Mouse (Mus musculus) midbrain, embryonic 15.5 days (tissue): ENCODE measurements around the gene Dis3l2. TPM values are rescaled to one million over a fixed set of nuclear protein-coding genes. Genes with fewer than 3 reads are reported as not detected.
A peak's percentile ranks its signal among the peaks of the same experiment; 100 is the strongest.

Source experiments
- ATAC-seq: fragments of 200-750 bp; cut with Nextera tagmentation; replicated peaks from 2 replicates; pipeline ENCODE4 v1.8.0; 2017; ENCODE audit warnings: moderate TSS enrichment
- H3K27ac ChIP-seq: fragments of 300-500 bp; sonication (generic); 2 replicates; pipeline ENCODE4 v1.5.1; 2015; ENCODE audit warnings: mild to moderate bottlenecking, inconsistent platforms
- H3K27me3 ChIP-seq: fragments of 300-500 bp; sonication (generic); replicated peaks from 2 replicates; pipeline ENCODE4 v1.6.1; 2015; ENCODE audit warnings: inconsistent platforms
- H3K36me3 ChIP-seq: fragments of 300-500 bp; sonication (generic); replicated peaks from 2 replicates; pipeline ENCODE4 v1.6.1; 2015; ENCODE audit warnings: inconsistent platforms
- H3K4me1 ChIP-seq: fragments of 300-500 bp; sonication (generic); 2 replicates; pipeline ENCODE4 v1.6.1; 2015; ENCODE audit warnings: inconsistent platforms
- H3K4me2 ChIP-seq: fragments of 300-500 bp; sonication (generic); 2 replicates; pipeline ENCODE4 v1.6.1; 2015; ENCODE audit warnings: inconsistent platforms, mild to moderate bottlenecking, moderate library complexity
- H3K4me3 ChIP-seq: fragments of 300-500 bp; sonication (generic); 2 replicates; pipeline ENCODE4 v1.5.1; 2015; ENCODE audit warnings: mild to moderate bottlenecking, inconsistent platforms
- H3K9ac ChIP-seq: fragments of 300-500 bp; sonication (generic); 2 replicates; pipeline ENCODE4 v1.6.1; 2015; ENCODE audit warnings: mild to moderate bottlenecking, inconsistent platforms
- H3K9me3 ChIP-seq: fragments of 300-500 bp; sonication (generic); 2 replicates; pipeline ENCODE4 v1.6.1; 2016; ENCODE audit warnings: inconsistent platforms
- WGBS: fragments of 180-500 bp; shearing (Covaris S2); methylation state at CpG from one replicate; pipeline ENCODE4 v1.1.7; 2015; ENCODE audit warnings: mixed read lengths; 5-methylcytosine and 5-hydroxymethylcytosine counted together
- polyA plus RNA-seq: library from polyadenylated mRNA; unstranded; fragments of >200 nt; fragmentation: Nextera tagmentation; extraction: Ambion mirVana; gene quantifications from 2 replicates; pipeline ENCODE4 v1.2.1, GENCODE M21; 2015

Dis3l2 gene
- polyA plus RNA-seq, 1 experiment from 2014 or later = 44.3 TPM

DNA sequence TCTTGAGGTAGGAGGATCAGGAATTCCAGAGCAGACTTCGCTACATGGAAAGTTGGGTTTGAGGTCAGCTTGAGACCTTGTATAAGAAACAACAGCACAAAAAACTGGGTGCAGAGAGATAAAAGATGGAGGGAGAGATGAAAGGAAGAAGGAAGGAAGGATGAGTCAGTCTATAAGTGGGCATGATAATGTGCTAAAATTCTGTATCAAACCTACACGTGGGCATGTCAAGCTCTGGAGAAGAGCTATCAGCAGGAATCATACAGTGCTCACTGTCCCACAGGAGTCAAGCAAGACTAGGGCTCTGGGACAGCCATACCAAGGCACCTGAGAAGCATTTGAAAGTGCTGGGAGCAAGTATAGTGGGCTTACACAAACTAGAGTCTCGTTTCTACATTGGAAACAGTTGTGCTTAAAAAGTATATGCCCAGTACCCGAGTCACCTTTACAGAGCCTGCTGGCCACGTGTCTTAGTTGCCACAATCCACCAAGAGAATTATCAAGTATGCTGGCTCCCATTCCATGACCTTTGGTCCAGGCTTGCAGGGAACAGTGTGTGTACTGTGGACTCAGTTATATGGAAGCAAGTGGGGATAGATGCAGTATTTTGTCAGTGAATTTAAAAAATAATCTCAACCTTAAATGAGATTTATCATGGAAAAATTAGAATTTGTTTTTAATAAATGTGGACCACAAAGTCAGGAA is 248.0 kb downstream of the Dis3l2 start:
- H3K27ac ChIP-seq = no peak overlapping the region
- no peak overlapping the region for H3K4me2 ChIP-seq
- no peaks in the 10 kb centered on the region for H3K9me3 ChIP-seq
- H3K9ac ChIP-seq = no peak overlapping the region
- H3K36me3 ChIP-seq = no peaks in the 10 kb centered on the region
- WGBS = 86% methylated on average over 5 of the region's 5 CpGs
- no peak overlapping the region for H3K4me3 ChIP-seq
- H3K27me3 ChIP-seq = no peaks in the 10 kb centered on the region
- ATAC-seq = no peak
- H3K4me1 ChIP-seq = no peaks in the 10 kb centered on the region

GRCm38 (mm10) chr1:86955801-86956200 is 252.2 kb downstream of the Dis3l2 start:
- Histone ChIP-seq H3K27me3 (no peaks in the 10 kb centered on the region), H3K27ac (no peak overlapping the region), H3K4me3 (no peak overlapping the region), H3K4me1 (no peaks in the 10 kb centered on the region), H3K9me3 (no peaks in the 10 kb centered on the region), H3K4me2 (no peak overlapping the region), H3K36me3 (no peaks in the 10 kb centered on the region), H3K9ac (no peak overlapping the region)
- ATAC-seq = no peak

- 0 out of 2 replicates have a peak, but pooled peaks cover 2% of the 10 kb centered on the region for H3K4me1 ChIP-seq
- H3K27ac ChIP-seq = no peak overlapping the region
- WGBS = 59% methylated on average over 6 of the region's 6 CpGs
- H3K4me2 ChIP-seq = no peak overlapping the region
- no peak overlapping the region for H3K9ac ChIP-seq
- no peaks in the 10 kb centered on the region for H3K9me3 ChIP-seq
- H3K4me3 ChIP-seq = no peak overlapping the region
- no peak for ATAC-seq
- no peaks in the 10 kb centered on the region for H3K27me3 ChIP-seq
- no peaks in the 10 kb centered on the region for H3K36me3 ChIP-seq
Observed at GRCm38 (mm10) chr1:86968261-86968964, 264.8 kb downstream of the Dis3l2 start.

GRCm38 (mm10) chr1:86969173-86969725 is 265.6 kb downstream of the Dis3l2 start:
- no peak overlapping the region for H3K4me3 ChIP-seq
- no peak for ATAC-seq
- 0 out of 2 replicates have a peak, but pooled peaks cover 2% of the 10 kb centered on the region for H3K4me1 ChIP-seq
- H3K27ac ChIP-seq = no peak overlapping the region
- no peak overlapping the region for H3K9ac ChIP-seq
- 67% methylated on average over 11 of the region's 11 CpGs for WGBS
- no peaks in the 10 kb centered on the region for H3K36me3 ChIP-seq
- no peak overlapping the region for H3K4me2 ChIP-seq
- H3K27me3 ChIP-seq = no peaks in the 10 kb centered on the region
- H3K9me3 ChIP-seq = no peaks in the 10 kb centered on the region

DNA sequence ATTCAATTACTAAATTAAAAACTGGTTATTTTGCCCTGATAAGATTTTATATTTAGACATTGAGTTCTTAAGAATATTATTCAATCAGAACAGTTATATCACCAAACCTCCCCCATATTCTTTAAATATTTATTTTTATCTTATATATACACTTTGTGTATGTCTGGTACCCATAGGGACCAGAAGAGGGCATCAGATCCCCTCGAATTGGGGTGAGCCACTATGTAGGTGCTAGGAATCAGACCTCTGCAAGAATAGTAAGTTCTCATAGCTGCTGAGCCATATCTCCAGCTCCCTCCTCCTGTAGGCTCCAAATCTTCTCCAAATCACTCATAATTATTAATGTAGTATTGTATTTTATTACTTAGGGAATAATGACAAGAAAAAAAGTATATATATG is 269.1 kb downstream of the Dis3l2 start:
- no peaks in the 10 kb centered on the region for H3K36me3 ChIP-seq
- ATAC-seq = no peak
- 0 out of 2 replicates have a peak, but pooled peaks cover 2% of the 10 kb centered on the region for H3K4me1 ChIP-seq
- H3K9ac ChIP-seq = no peak overlapping the region
- H3K4me2 ChIP-seq = no peak overlapping the region
- no peak overlapping the region for H3K4me3 ChIP-seq
- no peaks in the 10 kb centered on the region for H3K27me3 ChIP-seq
- 35% methylated on average over 1 of the region's 1 CpGs for WGBS
- H3K27ac ChIP-seq = no peak overlapping the region
- H3K9me3 ChIP-seq = no peaks in the 10 kb centered on the region

GRCm38 (mm10) chr1:86977018-86977417 is 273.4 kb downstream of the Dis3l2 start:
- H3K9me3 ChIP-seq = no peaks in the 10 kb centered on the region
- 91% methylated on average over 1 of the region's 1 CpGs for WGBS
- no peak overlapping the region for H3K9ac ChIP-seq
- H3K27ac ChIP-seq = no peak overlapping the region
- no peak for ATAC-seq
- no peaks in the 10 kb centered on the region for H3K4me1 ChIP-seq
- H3K36me3 ChIP-seq = no peaks in the 10 kb centered on the region
- H3K4me3 ChIP-seq = no peak overlapping the region
- H3K4me2 ChIP-seq = no peak overlapping the region
- no peaks in the 10 kb centered on the region for H3K27me3 ChIP-seq

GRCm38 (mm10) chr1:86986372-86986771 is 282.8 kb downstream of the Dis3l2 start:
- no peaks in the 10 kb centered on the region for H3K36me3 ChIP-seq
- no peaks in the 10 kb centered on the region for H3K9me3 ChIP-seq
- H3K4me1 ChIP-seq = no peaks in the 10 kb centered on the region
- H3K4me3 ChIP-seq = no peak overlapping the region
- H3K27ac ChIP-seq = no peak overlapping the region
- no peak overlapping the region for H3K9ac ChIP-seq
- ATAC-seq = no peak
- no peaks in the 10 kb centered on the region for H3K27me3 ChIP-seq
- H3K4me2 ChIP-seq = no peak overlapping the region

GRCm38 (mm10) chr1:86992849-86993248 is 289.2 kb downstream of the Dis3l2 start:
- 17% methylated on average over 5 of the region's 5 CpGs for WGBS
- H3K9me3 ChIP-seq = no peaks in the 10 kb centered on the region
- ATAC-seq = no peak
- no peak overlapping the region for H3K9ac ChIP-seq
- H3K4me1 ChIP-seq = no peaks in the 10 kb centered on the region
- no peaks in the 10 kb centered on the region for H3K36me3 ChIP-seq
- H3K4me2 ChIP-seq = no peak overlapping the region
- H3K4me3 ChIP-seq = no peak overlapping the region
- H3K27ac ChIP-seq = no peak overlapping the region
- no peaks in the 10 kb centered on the region for H3K27me3 ChIP-seq

DNA sequence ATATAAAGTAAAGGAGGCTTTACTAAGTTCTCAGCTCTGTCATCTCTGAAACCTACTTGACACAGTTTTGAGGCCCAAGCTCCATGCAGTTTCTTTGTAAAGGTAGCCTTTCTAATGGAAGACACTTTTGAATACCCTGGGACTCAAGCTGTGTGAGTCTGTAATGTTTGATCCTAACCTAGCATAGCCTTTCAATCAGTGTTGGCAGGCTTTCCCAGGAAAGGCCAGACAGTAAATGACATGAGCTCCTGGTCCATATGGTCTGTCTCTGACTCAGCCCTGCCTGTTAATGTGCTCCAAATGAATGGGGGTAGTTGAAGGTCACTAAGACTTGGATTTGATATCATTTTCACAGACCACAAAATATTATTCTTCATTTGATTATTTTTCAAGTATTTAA is 290.4 kb downstream of the Dis3l2 start:
- Histone ChIP-seq H3K4me3 (no peak overlapping the region), H3K9me3 (no peaks in the 10 kb centered on the region), H3K9ac (no peak overlapping the region), H3K36me3 (no peaks in the 10 kb centered on the region), H3K27ac (no peak overlapping the region), H3K4me1 (no peaks in the 10 kb centered on the region), H3K4me2 (no peak overlapping the region), H3K27me3 (no peaks in the 10 kb centered on the region)
- peak; percentile 79; the same call in 1 of the 2 replicates for ATAC-seq

DNA sequence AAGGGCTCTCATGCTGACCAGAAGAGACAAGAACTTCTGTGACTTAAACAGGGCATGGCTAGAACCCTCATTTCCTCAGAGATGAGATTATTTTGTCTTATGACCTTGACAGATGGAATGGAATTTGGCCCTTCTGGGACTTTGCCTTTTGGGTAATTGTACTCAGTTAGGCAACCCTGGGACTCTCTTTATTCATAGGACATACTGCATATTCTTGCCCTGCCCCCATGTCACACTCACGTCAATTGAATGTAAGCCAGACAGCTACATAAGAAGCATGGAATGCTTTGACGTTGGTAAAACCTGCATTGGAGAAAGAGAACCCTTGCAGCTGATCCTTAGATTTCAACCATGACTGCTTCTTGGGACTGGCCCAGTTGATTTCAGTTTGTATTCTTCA is 294.4 kb downstream of the Dis3l2 start:
- Histone ChIP-seq H3K27me3 (no peaks in the 10 kb centered on the region), H3K9me3 (no peaks in the 10 kb centered on the region), H3K4me3 (no peak overlapping the region), H3K4me2 (no peak overlapping the region), H3K9ac (no peak overlapping the region), H3K27ac (no peak overlapping the region), H3K36me3 (no peaks in the 10 kb centered on the region), H3K4me1 (peaks cover 5% of the 10 kb centered on the region; the same call in 1 of the 2 replicates)
- ATAC-seq = no peak
- WGBS = 72% methylated on average over 2 of the region's 2 CpGs

- Histone ChIP-seq H3K27me3 (no peaks in the 10 kb centered on the region), H3K27ac (no peak overlapping the region), H3K36me3 (no peaks in the 10 kb centered on the region), H3K4me2 (no peak overlapping the region), H3K4me3 (no peak overlapping the region), H3K9ac (no peak overlapping the region), H3K9me3 (no peaks in the 10 kb centered on the region), H3K4me1 (peaks cover 5% of the 10 kb centered on the region; the same call in 1 of the 2 replicates)
- ATAC-seq = no peak
- 83% methylated on average over 5 of the region's 5 CpGs for WGBS
Observed at GRCm38 (mm10) chr1:87001365-87001764, 297.8 kb downstream of the Dis3l2 start.

GRCm38 (mm10) chr1:87002545-87003168 is 299.0 kb downstream of the Dis3l2 start:
- H3K36me3 ChIP-seq = no peaks in the 10 kb centered on the region
- 32% methylated on average over 9 of the region's 9 CpGs for WGBS
- peaks cover 5% of the 10 kb centered on the region; the same call in 1 of the 2 replicates for H3K4me1 ChIP-seq
- peak; percentile 54; the same call in 1 of the 2 replicates for ATAC-seq
- no peaks in the 10 kb centered on the region for H3K27me3 ChIP-seq
- no peak overlapping the region for H3K4me3 ChIP-seq
- H3K9ac ChIP-seq = no peak overlapping the region
- no peak overlapping the region for H3K27ac ChIP-seq
- no peaks in the 10 kb centered on the region for H3K9me3 ChIP-seq
- H3K4me2 ChIP-seq = no peak overlapping the region
